Mouse (Mus musculus) forelimb bud, embryonic 11.5 days (tissue): ENCODE data around the gene Olfr214.
"Not testable (repeated sequence)": the region's sequence is repeated elsewhere in the genome, so short reads cannot be mapped to it uniquely, and the experiment has no call there.

Source experiments
- DNase-seq: peaks from one replicate; pipeline ENCODE4 v3.0.0-alpha.2; 2012; ENCODE audit warnings: low read depth, low spot score

Gene Olfr214

DNA sequence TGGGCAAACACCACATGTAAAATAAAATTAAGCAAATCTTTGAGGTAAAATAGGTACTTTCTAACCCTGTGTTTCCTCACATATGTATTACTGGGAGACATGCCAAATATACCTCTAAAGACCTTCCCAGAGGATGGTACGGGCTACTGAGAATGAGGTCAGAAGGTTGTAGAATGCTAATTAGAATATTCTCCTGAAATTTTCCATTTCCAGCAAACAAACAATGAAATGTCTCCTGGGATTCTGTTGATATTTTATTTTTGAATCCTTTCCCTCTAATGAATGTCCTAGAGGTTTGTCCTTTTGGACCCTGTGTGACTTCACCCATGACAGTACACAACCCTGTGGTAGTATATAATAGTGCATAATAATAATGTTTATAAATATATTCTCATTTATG is at the start of gene Olfr214:
Gene Olfr214 (plus strand): TSS at position 301 of the 400 bp plus-strand sequence.
- no peak for DNase-seq

DNA sequence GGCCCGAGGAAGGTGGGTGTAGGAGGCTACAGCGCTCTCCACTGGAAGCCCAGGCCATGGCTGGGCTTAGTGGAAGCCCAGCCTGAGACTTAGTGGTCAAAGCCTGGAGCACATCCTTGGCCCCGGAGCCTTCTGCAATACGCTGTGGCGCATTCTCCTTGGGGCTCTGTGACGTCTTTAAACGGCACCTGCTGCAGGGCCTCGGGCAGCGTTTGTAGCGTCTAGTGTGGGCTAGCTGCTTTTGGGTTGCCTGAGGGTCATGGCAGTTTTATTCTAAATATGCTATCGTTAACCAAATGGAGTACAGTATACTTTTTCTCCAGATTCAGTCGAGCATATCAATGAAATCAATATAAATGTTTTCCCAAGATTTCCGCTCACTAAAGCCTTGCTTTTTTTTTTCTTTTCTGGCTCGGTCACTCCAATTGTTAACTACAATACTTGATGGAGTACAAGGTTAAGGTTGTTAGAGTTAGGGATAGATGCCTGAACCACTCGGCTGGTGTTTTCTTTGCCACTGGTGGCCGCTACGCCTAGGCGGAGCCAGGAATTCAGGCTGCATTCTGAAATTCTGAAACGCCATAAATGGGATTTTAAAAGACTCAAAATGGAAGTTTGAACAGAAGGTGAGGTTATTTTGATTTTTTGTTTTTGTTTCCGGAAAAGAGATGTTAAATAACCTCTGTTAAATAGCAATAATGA is 47.6 kb upstream of the Olfr214 start, which contains the start of gene Olfr212:
Gene Olfr212 (plus strand): TSS at position 215 of the 702 bp plus-strand sequence.
- not testable (repeated sequence) for DNase-seq

DNA sequence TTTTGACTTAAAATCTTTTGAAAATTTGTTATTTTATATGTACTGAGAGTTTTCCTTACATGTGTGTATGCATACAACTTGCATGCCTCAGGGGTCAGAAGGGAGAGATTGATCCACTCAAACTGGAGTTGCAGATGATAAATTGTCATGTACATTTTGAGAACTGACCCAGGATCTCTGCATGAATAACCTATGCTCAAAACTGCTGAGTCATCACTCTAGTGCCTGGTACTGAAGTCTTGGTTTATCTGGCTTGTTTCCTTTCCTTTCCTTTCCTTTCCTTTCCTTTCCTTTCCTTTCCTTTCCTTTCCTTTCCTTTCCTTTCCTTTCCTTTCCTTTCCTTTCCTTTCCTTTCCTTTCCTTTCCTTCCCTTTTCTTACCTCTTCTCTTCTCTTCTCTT is 39.2 kb upstream of the Olfr214 start:
- no peak for DNase-seq

DNA sequence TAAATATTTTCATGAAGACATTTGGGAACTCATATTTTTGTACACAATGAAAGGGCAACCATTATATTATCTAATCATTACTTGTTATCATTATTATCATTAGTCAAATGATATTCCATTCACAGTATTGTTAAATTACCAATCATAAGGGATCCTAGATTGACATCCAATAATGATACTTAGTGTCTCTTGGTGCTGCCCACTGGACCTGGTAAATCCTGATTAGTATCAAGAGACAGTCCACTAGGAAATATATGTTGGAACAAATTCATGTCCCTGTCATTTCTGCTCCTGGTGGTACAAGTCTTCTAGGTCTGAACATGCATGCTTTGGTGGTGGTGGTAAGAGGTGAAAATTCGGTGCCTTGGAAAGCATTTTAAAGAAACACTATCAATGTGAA is 15.9 kb upstream of the Olfr214 start, which contains the start of gene Olfr213:
Gene Olfr213 (plus strand): TSS at position 301 of the 400 bp plus-strand sequence.
- DNase-seq: no peak

DNA sequence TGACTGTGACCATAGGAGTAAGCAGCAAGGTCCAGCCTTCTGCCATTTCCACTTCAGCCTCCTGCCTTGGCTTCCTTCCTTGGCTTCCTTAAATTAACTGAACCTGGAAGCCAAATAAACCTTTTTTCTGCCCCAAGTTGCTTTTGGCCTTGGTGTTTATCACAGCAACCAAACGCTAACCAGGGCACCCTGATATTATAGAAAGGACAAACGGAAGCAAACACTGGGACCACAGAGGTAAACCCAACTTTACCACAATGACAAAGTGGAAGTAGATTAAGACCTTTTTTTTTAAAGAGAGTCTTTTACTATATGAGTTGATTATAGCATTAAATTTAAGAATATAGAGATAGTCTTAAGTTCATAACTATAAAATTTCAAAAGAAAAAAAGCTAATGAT is 11.5 kb upstream of the Olfr214 start:
- DNase-seq: no peak

DNA sequence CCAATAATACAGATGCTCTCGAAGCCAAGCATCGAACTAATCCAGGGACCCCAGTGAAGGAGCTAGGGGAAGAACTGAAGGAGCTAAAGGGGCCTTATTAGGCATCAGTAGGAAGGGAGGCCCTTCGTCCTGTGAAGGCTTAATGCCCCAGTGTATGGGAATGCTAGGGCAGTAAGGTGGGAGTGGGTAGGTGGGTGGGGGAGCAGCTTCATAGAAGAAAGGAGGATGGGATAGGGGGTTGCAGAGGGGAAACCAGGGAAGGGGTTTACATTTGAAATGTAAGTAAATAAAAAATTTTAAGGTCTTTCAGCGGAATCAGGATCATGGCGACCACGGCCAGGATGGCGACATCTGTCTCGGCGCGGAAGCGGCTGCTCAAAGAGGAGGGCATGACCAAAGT is 3.2 kb upstream of the Olfr214 start, which contains the start of gene Gm5580:
Gene Gm5580 (plus strand): TSS at position 301 of the 400 bp plus-strand sequence.
- not testable (repeated sequence) for DNase-seq

DNA sequence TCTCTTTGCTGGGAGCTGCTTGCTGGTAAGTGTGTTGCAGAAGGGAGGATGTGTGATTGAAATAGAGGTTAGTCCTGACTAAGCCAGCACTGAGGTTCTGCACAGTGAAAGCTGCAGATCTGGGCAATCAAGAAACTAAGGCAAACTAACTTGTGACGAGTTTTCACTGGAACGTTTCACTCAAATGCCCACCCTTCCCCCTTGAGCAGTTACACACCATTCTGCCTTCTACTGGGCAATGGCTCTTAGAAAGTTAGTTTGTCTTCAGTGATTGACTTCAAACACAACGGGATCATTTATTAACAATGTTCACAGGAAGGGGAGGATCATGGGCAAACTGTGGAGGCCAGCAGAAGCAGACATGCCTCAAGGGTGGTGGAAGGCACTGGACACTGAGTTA is 917 bp downstream of the Olfr214 start:
- no peak for DNase-seq

DNA sequence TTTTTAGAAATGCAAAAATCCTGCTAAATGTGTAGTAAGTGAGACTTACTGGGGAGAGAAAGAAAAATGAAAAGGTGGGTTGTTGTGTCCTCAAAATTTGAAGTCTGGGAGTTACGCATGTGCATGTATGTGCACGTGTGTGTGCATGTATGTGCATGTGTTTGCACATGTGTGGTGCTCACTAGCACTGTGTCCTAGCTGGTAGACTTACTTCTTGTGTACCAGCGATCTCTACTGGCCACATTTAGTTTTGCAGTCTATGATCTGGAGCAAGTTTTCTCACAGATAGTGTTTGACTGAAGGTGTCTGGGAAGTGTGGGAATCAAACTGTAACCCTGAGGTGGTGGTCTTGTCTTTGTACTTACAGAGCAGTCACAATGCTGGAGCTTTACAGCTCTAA is 15.8 kb downstream of the Olfr214 start:
- DNase-seq: peak; percentile 35

DNA sequence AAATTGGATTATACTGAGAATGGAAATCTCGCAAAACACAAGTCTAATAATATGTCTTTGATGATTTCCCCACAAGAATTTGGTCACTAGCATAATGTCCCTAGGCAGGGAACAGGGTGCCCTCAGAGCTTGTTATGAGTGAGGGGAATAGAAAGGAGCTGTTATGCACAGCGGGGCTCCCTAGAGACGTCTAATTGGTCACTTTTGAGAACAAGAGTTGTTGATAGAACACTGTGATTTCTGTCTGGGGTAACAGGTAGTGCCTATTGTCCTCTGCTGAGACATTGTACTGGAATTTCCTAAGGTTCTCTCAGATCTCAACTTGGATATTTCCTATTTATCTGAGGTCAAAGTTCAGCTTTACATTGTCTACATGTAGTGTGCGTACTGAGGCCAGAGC is 30.1 kb downstream of the Olfr214 start, which contains the start of gene Olfr215:
Gene Olfr215 (minus strand): TSS at position 101 of the 400 bp plus-strand sequence.
- no peak for DNase-seq

DNA sequence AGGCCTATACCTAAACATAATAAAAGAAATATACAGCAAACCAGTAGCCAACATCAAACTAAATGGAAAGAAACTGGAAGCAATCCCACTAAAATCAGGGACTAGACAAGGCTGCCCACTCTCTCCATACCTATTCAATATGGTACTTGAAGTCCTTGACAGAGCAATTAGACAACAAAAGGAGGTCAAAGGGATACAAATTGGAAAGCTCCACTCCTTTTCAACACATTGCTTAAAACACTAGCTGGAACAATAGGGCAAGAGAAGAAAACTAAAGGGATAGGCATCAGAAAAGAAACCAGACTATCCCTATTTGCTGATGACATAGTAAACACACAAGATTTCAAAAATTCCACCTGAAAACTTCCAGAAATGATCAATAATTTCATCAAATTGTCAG is 46.9 kb downstream of the Olfr214 start:
- not testable (repeated sequence) for DNase-seq

DNA sequence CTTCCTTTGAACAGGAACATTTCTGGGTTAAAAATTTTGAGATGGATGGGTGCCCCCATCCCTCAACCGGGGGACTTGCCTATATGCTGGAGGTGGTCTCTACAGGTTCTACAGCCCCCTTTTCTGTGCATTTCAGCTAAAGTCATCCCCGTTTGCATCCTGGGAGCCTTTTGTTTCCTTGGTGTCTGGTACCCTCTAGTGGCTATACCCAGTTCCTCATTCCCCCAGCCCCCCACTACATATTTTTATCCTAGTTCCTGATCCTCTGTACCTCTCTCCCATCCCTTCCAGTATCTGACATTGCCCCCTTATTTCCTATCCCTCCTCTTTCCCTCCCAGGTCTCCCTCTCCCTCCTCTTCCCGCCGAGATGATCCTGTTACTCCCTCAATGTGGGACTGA is 53.2 kb downstream of the Olfr214 start:
- no peak for DNase-seq
